Mouse (Mus musculus): ENCODE measurements around the gene Tm7sf2.

DNA sequence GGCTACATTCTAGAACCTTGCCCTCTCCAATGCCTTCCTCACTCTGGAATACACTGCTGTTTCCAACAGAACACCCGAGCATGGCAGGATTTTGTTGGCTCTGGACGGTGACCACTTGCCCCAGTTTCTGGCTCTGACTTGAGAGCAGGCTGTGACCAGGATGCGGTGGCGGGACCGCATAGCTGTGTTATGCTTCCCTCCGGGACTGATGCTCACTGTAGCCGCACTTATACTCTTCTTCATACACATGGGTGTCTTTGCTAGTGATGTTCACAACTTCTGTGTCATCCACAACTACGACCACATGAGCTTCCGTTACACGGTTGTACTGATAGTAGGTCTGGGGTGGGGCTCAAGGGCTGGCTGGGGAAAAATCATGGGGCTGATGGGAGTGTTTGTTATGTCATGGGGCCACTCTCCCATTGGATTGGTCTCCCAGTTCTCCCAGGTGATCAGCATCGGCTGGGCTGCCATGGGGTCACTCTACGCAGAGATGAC is 11.9 kb upstream of the Tm7sf2 start, which contains the start of gene Tmem262:
- no peak for TF ChIP-seq ZNF384 (IDR thresholded peaks at IDR 0.05; ENCODE audit: low read depth, low read length)
- TF ChIP-seq CHD2 (IDR thresholded peaks at IDR 0.05; ENCODE audit: low read depth, low read length): no peak
- TF ChIP-seq ZC3H11A (IDR thresholded peaks at IDR 0.05; ENCODE audit: borderline replicate concordance, low read depth, low read length): no peak

Data from ES-E14 (cell line).